Mouse (Mus musculus) limb, embryonic 15.5 days (tissue): ENCODE data around the gene Adgrv1. TPM values are rescaled to one million over a fixed set of nuclear protein-coding genes. Genes with fewer than 3 reads are reported as not detected.

Source experiments
- ATAC-seq: fragments of 200-750 bp; cut with Nextera tagmentation; 2 replicates; pipeline ENCODE4 v1.8.0; 2017; ENCODE audit warnings: low read depth, moderate TSS enrichment; ENCODE audit not compliant: insufficient number of reproducible peaks, low FRiP score, low TSS enrichment
- H3K27ac ChIP-seq: fragments of 300-500 bp; sonication (generic); 2 replicates; pipeline ENCODE4 v1.5.1; 2015; ENCODE audit warnings: moderate library complexity, mild to moderate bottlenecking, inconsistent platforms
- H3K27me3 ChIP-seq: fragments of 300-500 bp; sonication (generic); 2 replicates; pipeline ENCODE4 v1.6.1; 2015; ENCODE audit warnings: inconsistent platforms
- H3K36me3 ChIP-seq: fragments of 300-500 bp; sonication (generic); 2 replicates; pipeline ENCODE4 v1.6.1; 2015; ENCODE audit warnings: inconsistent platforms
- H3K4me1 ChIP-seq: fragments of 300-500 bp; sonication (generic); 2 replicates; pipeline ENCODE4 v1.6.1; 2015; ENCODE audit warnings: inconsistent platforms
- H3K4me2 ChIP-seq: fragments of 300-500 bp; sonication (generic); 2 replicates; pipeline ENCODE4 v1.6.1; 2015; ENCODE audit warnings: mild to moderate bottlenecking, inconsistent platforms
- H3K4me3 ChIP-seq: fragments of 300-500 bp; sonication (generic); 2 replicates; pipeline ENCODE4 v1.5.1; 2015; ENCODE audit warnings: mild to moderate bottlenecking, inconsistent platforms
- H3K9ac ChIP-seq: fragments of 300-500 bp; sonication (generic); 2 replicates; pipeline ENCODE4 v1.6.1; 2015; ENCODE audit warnings: inconsistent platforms
- H3K9me3 ChIP-seq: fragments of 300-500 bp; sonication (generic); 2 replicates; pipeline ENCODE4 v1.6.1; 2016; ENCODE audit warnings: inconsistent platforms
- WGBS: fragments of 180-500 bp; shearing (Covaris S2); methylation state at CpG from one replicate; pipeline ENCODE4 v1.1.7; 2015; 5-methylcytosine and 5-hydroxymethylcytosine counted together
- microRNA-seq: library from miRNA; unstranded; fragments of <30 nt; microRNA quantifications from one replicate; pipeline ENCODE4, GENCODE M21; 2016
- polyA plus RNA-seq: library from polyadenylated mRNA; unstranded; fragments of >200 nt; fragmentation: Nextera tagmentation; extraction: Ambion mirVana; gene quantifications from 2 replicates; pipeline ENCODE4 v1.2.1, GENCODE M21; 2015

Adgrv1 gene
- polyA plus RNA-seq, 1 experiment from 2014 or later: 0.58 TPM

- H3K36me3 ChIP-seq: no peaks in the 10 kb centered on the region
- no peak overlapping the region for H3K4me3 ChIP-seq
- no peaks in the 10 kb centered on the region for H3K9me3 ChIP-seq
- WGBS: 62% methylated on average over 11 of the region's 11 CpGs
- no peak overlapping the region for H3K9ac ChIP-seq
- no peak overlapping the region for H3K27ac ChIP-seq
- no peak for ATAC-seq
- H3K4me2 ChIP-seq: no peak overlapping the region
- H3K27me3 ChIP-seq: no peaks in the 10 kb centered on the region
- no peaks in the 10 kb centered on the region for H3K4me1 ChIP-seq
Measured at GRCm38 (mm10) chr13:81045345-81045744, 587.6 kb downstream of the Adgrv1 start.

Small RNA genes within 50 kb of the gene (microRNA-seq; reads per million reads assigned to microRNA genes)
- gene Gm25241: not detected

Other genes with a start within 250 kb of the Adgrv1 start
- gene Lysmd3, start 24.5 kb upstream of the Adgrv1 start, polyA plus RNA-seq: 32.5 and 32.6 TPM in 2 replicates
- gene Polr3g, start 77.9 kb upstream of the Adgrv1 start, polyA plus RNA-seq: 46.5 and 48.2 TPM in 2 replicates
- 13.6 and 13.7 TPM in 2 replicates for gene Mblac2, start 78.2 kb upstream of the Adgrv1 start, polyA plus RNA-seq
- 199 and 207 TPM in 2 replicates for gene Cetn3, start 149.9 kb upstream of the Adgrv1 start, polyA plus RNA-seq